Mouse (Mus musculus): ENCODE data around the gene Igsf10. TPM values are rescaled to one million over a fixed set of nuclear protein-coding genes. Genes with fewer than 3 reads are reported as not detected.
A peak's percentile ranks its signal among the peaks of the same experiment; 100 is the strongest.
"Not testable (repeated sequence)": the region's sequence is repeated elsewhere in the genome, so short reads cannot be mapped to it uniquely, and the experiment has no call there.

Igsf10 gene
- 1 to 10 TPM; 2.5 to 2.6 TPM for total RNA-seq (2021)

DNA sequence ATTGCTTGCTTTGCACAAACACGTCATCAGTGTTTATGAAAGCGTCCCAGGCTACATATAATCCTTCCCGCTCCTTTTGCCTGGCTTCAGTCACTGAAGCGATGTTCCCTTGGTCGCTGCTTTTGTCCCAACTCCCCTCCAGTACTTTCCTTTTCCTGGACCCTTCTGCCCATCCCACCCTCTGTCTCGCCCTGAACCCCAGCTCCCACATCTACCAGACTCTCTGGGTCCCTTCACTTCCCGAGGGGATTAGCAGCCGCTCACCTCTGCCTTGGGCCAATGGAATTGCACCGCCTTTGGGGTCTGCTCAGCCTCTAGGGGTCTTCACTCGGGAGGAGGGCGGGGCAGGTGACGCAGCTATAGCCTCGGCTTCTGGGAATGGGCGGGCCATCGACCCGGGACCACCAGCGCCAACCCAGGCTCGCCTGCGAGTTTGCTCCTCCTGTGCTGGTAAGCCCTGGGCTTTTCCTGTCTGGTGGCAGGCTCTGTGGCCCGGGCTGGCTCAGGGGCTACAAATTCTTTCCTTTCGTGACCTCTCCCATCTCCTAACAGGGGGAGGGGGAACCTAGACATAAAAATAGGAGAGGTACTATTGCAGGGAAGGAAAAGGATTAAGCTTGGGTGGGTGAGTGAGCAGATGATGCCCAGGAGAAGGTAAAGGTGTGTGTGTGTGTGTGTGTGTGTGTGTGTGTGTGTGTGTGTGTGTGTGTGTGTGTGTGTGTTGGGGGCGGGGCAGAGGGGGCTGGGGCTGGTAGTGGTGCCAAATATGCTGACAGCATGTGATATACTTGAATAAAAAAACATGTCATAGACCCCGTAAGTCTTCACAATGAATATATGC lies at the start of gene Igsf10:
Gene Igsf10, minus strand, starts transcription at position 330 of the 841 bp plus-strand sequence.
- DNase-seq (ENCODE audit: extremely low spot score in 1 of 2, low spot score in 1 of 2), result peak; percentile 15 to 20

DNA sequence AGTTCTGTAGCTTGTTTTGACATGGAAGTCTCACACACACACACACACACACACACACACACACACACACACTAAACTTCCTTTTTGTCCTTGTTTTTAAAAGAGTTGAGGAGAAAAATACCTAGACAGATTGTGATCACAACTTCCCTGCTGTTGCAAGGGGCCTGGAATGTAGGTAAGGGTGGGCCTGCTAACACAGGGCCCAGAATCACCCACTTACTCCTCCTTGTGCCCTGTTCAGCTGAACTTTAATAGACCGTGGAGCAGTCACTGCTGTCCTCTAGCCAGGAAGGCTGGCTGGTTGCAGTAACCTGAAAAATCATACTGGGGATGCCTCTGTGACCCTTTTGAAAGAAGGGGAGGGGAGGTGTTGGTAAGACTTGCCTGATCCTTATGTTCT lies 41.4 kb upstream of the Igsf10 start:
- DNase-seq (ENCODE audit: extremely low spot score in 1 of 2, low spot score in 1 of 2), result no peak

DNA sequence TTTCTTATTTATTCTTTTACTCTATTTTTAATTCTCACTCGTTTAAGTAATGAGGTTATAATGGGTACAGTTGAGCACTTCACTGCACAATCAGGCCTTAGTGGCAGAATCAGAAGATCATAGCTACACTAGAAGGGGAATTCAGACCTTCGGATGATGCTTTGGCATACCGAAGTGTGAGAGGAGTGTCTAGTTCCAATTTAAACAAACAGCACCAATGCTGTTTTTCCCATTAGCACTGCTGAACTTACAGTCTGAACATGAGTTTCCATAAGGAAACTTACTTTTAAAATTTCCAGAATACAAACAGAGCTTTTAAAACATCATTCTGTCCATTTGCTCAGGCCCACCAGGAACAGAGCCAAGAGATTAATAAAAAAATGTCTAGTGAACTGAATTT lies 40.8 kb upstream of the Igsf10 start:
- DNase-seq (ENCODE audit: extremely low spot score in 1 of 2, low spot score in 1 of 2), result no peak

DNA sequence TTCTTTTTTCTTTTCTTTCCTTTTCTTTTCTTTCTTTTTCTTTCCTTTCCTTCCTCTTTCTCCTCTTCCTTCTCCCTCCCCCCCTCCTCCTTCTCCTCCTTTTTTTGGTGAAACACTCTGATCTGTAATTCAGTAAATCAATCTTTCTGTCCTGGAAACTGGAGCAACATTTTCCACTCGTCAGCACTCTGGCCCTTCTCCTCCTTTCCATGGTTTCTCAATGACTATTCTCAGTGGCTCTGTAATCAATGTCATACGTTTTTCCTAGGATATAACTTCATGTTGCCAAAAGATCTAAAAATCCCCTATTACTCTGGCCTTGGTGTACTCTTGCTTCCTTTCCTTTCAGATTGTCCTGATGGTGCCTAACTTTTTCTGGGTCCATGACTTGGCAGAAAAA lies 40.1 kb upstream of the Igsf10 start:
- no peak for DNase-seq (ENCODE audit: extremely low spot score in 1 of 2, low spot score in 1 of 2)

DNA sequence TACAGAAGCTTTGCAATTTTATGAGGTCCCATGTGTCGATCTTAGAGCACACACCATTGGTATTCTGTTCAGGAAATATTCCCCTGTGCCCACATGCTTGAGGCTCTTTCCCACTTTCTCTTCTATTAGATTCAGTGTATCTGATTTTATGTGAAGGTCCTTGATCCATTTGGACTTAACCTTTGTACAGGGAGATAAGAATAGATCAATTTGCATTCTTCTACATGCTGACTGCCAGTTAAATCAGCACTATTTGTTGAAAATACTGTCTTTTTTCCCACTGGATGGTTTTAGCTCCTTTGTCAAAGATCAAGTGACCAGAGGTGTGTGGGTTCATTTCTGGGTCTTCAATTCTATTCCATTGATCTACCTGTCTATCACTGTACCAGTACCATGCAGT lies 34.6 kb upstream of the Igsf10 start:
- not testable (repeated sequence) for DNase-seq (ENCODE audit: extremely low spot score in 1 of 2, low spot score in 1 of 2)

DNA sequence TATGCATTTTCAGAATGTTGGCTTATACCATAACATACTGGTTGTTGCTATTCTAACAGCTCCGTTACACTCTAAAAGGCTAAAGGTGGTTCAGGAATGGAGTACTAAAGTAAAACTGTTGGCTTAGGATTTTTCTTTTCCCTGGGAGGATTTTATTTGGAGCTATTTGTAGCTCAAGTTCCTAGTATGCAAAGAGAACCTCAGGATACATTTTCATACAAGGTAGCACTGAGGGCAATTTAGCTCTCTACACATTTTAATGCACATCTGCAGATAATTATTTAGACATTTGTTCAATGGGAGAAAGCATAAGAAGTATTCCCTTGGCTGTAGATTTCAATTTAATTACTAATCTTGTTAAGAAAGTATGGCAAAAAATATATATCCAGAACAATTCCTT lies 17.7 kb upstream of the Igsf10 start:
- DNase-seq (ENCODE audit: extremely low spot score in 1 of 2, low spot score in 1 of 2), result no peak

DNA sequence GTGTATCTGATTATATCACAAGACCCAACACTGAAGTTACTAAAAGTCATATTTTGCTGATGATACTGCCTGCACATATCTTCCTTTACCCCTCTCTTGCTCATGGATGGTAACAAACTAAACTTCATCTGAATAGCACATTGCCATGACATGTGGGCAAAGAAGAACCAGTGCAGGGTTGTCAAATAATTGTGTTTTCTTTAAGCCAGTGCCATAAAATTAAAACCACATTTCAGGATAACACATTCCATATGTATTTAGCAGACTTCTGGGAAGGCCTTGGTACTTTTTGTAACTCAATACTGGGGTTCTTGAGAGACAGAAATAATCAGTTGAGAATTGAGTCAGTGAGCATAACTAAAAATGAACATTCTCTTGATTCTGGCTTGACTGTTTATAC lies 15.9 kb upstream of the Igsf10 start:
- DNase-seq (ENCODE audit: extremely low spot score in 1 of 2, low spot score in 1 of 2), result no peak

DNA sequence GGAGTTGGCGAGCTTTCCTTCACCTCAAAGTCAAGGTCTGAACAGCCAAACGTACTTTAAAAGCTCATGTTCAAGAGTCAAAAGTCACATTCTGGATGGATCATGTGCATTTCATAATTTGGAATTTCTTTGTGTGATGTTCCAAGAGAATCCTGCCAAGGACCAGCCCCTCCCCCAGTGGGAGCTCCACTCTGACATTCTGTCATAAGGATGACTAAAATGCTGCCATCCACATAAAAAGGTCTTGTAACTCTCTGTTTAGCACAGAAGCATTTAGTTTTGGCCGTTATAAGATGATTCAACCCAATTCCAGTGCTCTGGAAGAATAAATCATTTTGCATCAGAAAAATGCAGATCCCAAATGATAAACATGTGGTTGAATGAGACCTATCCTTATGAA lies 10.0 kb upstream of the Igsf10 start:
- no peak for DNase-seq (ENCODE audit: extremely low spot score in 1 of 2, low spot score in 1 of 2)

DNA sequence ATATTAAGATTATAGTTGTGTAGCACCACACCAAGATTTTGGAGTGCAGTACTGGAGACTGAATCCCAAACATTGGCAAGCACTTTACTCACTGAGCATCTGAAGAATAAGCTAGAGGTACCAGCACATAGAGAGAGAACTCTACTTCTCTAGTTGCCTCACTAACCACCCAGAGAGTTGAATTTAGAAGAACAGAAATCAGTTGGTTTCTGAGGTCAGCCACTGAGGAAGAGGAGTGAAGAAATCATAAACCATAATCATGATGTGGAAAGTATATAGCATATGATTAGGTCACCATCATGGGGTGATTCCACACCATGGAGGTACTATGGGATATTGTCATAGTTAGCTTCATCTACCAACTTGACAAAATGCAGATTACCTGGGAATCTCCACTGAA lies 7.6 kb upstream of the Igsf10 start:
- DNase-seq (ENCODE audit: extremely low spot score in 1 of 2, low spot score in 1 of 2), result no peak

DNA sequence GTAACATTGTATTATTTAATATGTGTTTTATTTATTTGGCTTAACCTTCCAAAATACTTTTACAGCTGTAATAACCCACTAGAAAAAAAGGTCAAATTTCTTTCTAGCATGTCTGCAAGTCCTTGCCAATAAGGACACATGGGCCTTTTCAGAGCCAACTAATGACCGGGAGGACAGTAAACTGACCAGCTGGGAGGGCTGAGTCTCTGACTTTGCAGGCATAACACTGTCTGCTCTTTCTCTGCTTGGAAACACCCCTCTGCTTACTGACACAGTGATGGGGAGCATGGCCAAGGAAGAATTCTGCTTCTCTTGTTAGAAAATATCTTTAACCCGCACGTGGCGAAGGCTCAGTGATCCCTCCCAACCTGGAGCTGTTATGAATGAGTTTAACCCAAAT lies 1.2 kb downstream of the Igsf10 start:
- no peak for DNase-seq (ENCODE audit: extremely low spot score in 1 of 2, low spot score in 1 of 2)

DNA sequence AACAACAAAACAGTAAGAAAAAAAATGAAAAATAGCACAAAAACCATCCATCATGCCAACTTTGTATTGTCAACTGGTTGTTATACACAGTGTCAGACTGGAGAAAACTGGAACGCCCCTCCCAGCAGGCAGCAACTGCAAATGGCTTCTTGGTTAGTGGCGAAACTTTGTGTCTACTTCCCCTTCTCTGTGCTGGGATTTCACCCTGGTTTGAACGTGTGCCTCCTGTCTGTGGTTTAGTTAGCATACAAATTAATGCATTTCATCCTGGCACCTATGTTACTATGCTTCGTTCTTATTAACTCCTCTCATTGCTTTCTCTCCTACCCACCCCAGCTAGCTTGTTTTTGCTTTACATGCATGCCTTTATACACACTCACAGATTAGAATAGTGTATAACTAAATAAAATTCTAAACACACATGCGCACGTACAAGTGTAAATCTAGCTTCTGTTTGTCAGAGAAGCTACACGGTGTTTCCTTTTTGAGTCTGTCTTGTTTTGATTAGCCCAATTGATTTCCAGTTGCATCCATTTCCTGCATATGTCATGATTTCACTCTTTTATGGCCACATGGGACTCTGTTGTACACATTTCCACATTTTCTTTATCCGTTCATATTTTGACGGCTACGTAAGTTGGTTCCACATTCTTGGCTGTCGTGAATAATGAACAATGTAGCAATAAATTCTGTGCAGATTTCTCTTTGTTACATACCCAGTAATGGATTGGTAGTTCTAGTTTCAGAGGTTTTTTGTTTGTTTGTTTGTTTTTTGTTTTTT lies 2.4 kb downstream of the Igsf10 start:
- DNase-seq (ENCODE audit: extremely low spot score in 1 of 2, low spot score in 1 of 2), result no peak

DNA sequence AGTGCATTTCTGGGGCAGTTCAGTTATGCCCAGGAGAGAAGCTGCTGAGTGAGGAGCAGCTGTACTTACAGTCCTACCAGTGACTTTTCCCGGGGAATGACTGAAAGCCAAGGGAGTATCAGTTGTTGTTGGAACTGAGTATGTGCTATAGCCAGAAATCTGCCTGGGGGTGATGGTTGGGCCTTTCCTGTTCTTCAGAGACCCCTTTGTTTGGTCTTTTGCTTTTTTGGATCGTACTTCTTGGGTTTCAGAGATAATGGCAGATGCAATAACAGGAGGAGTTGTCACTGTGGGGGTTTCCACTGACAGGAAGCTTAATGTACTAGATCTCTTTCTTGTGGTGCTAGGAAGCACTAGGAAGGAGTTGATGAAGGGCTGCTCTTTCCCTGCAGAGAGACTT lies 15.7 kb downstream of the Igsf10 start:
- no peak for DNase-seq (ENCODE audit: extremely low spot score in 1 of 2, low spot score in 1 of 2)

DNA sequence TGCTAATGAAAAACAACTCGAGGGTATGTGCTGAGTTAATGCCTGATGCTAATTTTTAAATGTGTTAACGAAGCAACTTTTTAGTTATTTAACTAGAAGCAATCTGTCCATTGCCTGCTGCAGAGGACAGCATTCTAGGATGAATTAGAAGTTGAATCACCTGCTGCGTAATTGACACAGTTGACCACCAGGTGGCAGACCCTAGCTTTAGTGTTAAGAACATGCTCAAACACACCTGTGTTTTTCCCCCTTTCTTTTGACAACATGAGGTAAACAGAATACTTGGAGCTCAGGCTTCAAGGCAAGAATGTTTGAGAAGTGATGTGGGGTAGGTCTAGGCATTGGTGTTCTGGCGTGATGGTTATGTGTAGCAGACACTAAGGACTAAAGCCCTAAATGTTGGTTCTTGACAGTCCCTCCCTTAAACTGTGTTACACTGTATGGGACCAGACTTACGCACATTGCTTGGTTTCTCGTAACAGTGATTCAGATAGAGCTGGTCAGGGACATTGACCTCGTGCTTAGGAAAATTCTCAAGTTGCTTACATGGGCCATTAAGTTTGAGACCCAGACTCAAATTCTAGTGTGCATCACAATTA lies 22.8 kb downstream of the Igsf10 start:
- peak in 1 of 2 experiments; percentile 74 for DNase-seq (ENCODE audit: extremely low spot score in 1 of 2, low spot score in 1 of 2)

DNA sequence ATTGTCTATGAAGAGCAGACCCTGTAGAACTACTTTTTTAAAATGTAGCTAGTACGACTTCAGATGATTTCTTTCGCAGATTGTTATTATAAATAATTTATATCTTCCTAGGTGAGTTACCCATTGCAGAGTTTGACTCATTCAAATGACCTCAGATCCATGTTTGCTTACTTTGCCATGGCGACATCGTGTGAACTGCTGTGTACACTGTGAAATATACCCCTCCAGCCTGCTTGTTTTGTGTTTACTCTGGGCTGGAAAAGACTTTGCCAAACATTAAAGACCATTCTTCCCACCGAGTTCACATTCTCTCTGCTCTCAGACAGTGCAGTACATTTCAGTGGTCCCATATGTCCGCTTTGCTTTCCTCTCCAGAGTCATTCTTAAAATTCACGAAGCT lies 28.1 kb downstream of the Igsf10 start:
- DNase-seq (ENCODE audit: extremely low spot score in 1 of 2, low spot score in 1 of 2), result no peak

DNA sequence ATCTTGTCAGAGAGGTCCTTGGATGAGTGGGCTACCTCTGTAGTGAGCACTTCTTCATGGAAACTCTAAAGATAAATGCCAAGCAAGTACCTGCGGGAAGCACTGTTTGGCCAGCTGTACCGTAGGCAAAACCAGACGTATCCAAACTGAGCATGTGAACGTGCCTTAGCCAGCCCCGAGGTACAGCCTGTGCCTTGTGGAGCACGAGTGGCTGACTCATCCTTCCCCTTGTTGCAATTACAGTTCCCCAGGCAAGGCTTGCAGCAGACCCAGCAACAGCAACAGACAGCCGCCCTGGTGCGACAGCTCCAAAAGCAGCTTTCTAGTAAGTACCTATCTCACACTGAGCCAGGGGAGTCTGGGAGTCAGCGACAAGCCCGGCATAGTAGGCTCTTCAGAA lies 31.6 kb downstream of the Igsf10 start:
- peak; percentile 17 for DNase-seq (ENCODE audit: extremely low spot score in 1 of 2, low spot score in 1 of 2)

DNA sequence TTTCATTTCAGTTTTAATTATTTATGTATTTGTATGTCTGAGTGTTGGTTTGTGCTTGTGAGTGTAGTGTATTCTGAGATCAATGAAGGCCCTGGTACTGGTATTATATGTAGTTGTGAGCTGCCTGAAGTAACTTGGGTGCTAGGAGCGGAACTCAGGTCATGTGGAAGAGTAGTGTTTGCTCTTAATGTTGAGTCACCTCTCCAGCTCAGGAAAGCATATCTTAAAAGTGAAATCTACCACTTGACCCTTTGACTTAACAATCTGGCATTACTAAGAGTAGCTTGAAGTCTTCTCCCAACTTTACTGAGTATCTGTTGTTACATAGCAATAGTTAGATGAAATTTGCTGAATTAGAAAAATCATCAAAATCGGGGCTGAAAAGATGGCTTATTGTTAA lies 38.7 kb downstream of the Igsf10 start:
- DNase-seq (ENCODE audit: extremely low spot score in 1 of 2, low spot score in 1 of 2), result no peak

DNA sequence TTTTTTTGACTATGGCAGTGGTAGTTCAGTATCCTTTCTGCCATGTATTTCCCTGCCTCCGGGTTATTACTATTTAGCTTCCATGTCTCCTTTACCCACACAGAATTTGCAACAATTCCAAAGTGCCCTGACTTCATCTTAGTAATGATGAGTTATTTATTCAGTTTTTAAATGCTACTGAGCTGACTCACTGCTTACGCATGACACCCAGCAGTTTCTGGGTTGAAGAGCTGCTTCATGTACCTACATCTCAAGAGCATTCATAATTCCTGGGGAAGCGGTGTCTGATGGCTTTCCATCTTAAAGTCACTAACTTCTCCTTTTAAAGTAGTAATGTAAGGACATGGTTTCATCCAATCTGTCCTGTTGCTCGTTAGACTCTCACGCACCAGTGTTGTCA lies 39.2 kb downstream of the Igsf10 start:
- no peak for DNase-seq (ENCODE audit: extremely low spot score in 1 of 2, low spot score in 1 of 2)

DNA sequence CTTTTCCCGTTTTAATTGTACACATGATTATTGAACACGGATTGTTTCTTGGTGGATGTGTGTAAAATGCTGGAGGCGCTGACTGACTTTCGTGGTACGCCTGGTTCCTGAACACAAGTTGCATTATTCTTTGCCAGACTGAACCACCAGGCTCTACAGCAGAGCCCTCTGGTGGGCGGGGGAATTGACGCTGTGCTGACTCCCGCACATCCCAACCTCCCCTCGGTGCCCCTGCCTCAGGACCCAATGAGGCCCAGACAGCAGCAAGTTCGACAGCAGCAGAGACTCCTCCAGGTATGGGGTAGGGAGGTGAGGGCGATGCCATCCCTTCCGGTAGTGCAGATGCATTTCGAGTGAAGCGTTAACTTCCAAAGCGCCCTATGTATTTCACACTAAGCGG lies 46.5 kb downstream of the Igsf10 start:
- no peak for DNase-seq (ENCODE audit: extremely low spot score in 1 of 2, low spot score in 1 of 2)

DNA sequence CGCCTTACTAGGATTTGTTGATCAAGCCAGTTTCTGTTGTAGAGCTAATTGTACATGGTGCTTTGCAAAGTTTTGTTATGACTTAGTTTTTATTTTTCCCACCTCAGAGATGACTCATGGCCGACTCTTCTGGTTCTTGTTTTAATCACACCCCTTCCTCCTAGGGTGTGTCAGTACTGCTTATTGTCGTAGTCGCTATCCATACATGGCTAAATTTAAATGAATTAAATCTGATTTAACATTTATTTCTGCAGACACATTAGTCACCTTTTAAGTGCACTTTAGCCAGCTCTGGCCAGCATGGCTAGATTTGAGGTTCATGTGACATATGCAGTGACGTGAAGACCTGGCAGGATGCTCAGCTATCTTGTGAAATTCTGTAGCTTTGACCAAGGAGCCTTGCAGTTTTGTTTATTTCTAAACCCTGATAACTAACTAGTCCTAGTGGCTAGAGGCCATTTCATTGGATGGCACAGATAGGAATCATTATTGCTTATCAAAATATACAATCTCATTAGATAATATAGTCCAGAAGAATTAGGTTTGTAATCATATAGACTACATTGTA lies 47.5 kb downstream of the Igsf10 start:
- DNase-seq (ENCODE audit: extremely low spot score in 1 of 2, low spot score in 1 of 2), result no peak

DNA sequence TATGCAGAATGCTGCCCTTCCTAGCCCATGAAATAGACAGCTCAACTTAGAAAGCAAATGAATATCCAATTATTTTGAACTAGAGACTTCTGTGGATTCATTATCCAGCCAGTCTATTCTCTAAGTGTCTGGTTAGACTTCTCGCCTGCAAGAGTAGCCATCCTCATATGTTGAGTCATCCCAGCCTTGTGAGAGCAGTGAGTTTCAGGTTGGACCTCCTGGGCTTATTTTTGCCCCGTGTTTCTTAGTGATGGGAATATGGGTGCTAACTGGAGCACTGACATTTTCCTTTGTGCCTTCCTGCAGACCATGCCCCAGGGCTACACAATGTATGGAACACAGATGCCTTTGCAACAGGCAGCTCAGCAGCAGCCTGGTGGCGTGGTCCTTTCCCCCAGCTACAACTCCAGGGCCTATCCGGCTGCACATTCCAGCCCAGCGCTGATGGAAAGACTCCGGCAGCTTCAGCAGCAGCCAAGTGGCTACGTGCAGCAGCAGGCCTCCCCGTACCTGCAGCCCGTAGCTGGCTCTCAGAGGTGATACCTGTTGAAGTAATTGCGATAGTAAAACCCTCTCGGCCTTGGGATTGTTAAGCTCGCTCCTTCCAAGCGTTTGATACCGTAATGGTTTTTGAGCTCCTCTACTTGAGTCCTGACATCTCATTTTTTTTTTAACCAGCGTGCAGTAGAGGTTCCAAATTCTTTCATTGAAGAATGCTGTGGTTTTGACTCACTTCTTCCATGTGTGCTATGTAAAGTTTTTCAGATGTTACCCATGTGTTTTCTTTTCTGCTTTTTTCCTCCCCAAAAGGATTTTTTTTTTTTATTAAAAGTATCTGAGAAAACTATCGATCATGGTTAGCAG lies 48.3 kb downstream of the Igsf10 start:
- DNase-seq (ENCODE audit: extremely low spot score in 1 of 2, low spot score in 1 of 2), result no peak

All from layer of hippocampus, postnatal 25 days (tissue).